Mouse (Mus musculus) hindbrain, embryonic 14.5 days (tissue): Measurements from ENCODE around the gene Lsm7. TPM values are rescaled to one million over a fixed set of nuclear protein-coding genes. Genes with fewer than 3 reads are reported as not detected.

Experiments
- ATAC-seq: fragments of 200-750 bp; cut with Nextera tagmentation; 2 replicates; pipeline ENCODE4 v1.8.0; 2017; ENCODE audit warnings: moderate number of reproducible peaks, mild to moderate bottlenecking, moderate TSS enrichment, moderate library complexity; ENCODE audit not compliant: low FRiP score
- DNase-seq: peaks from one replicate; pipeline ENCODE4 v3.0.0-alpha.2; 2015; ENCODE audit warnings: low spot score
- H3K27ac ChIP-seq: fragments of 300-500 bp; sonication (generic); 2 replicates; pipeline ENCODE4 v1.5.1; 2014; ENCODE audit warnings: mild to moderate bottlenecking, moderate library complexity
- H3K27me3 ChIP-seq: fragments of 300-500 bp; sonication (generic); 2 replicates; pipeline ENCODE4 v1.6.1; 2014; ENCODE audit warnings: mild to moderate bottlenecking, low read length, mixed read lengths; ENCODE audit not compliant: control insufficient read depth, insufficient read depth
- H3K36me3 ChIP-seq: fragments of 300-500 bp; sonication (generic); replicated peaks from 2 replicates; pipeline ENCODE4 v1.6.1; 2014; ENCODE audit not compliant: control insufficient read depth, insufficient read depth
- H3K4me1 ChIP-seq: fragments of 300-500 bp; sonication (generic); replicated peaks from 2 replicates; pipeline ENCODE4 v1.6.1; 2014; ENCODE audit warnings: antibody characterized with exemption, low read length, mixed read lengths; ENCODE audit not compliant: control insufficient read depth, insufficient read depth
- H3K4me2 ChIP-seq: fragments of 300-500 bp; sonication (generic); replicated peaks from 2 replicates; pipeline ENCODE4 v1.6.1; 2014; ENCODE audit warnings: mild to moderate bottlenecking, moderate library complexity
- H3K4me3 ChIP-seq: fragments of 300-500 bp; sonication (generic); replicated peaks from 2 replicates; pipeline ENCODE4 v1.5.1; 2014; ENCODE audit warnings: mild to moderate bottlenecking, low read length
- H3K9ac ChIP-seq: fragments of 300-500 bp; sonication (generic); 2 replicates; pipeline ENCODE4 v1.6.1; 2014
- H3K9me3 ChIP-seq: fragments of 300-500 bp; sonication (generic); 2 replicates; pipeline ENCODE4 v1.6.1; 2016; ENCODE audit warnings: low read length; ENCODE audit not compliant: control insufficient read depth
- WGBS: fragments of 180-500 bp; shearing (Covaris S2); extraction: QIAGEN DNeasy Blood & Tissue Kit; methylation state at CpG from one replicate; pipeline ENCODE4 v1.1.7; 2014; 5-methylcytosine and 5-hydroxymethylcytosine counted together
- polyA plus RNA-seq: library from polyadenylated mRNA; unstranded; fragments of >200 nt; fragmentation: Nextera tagmentation; extraction: Ambion mirVana; gene quantifications from 2 replicates; pipeline ENCODE4 v1.2.1, GENCODE M21; 2014

Gene Lsm7
- polyA plus RNA-seq, 1 experiment from 2014 or later = 287 TPM

- ATAC-seq (no peak), DNase-seq (no peak)
- H3K4me1 ChIP-seq = peaks cover 5% of the 10 kb centered on the region; the same call in 1 of the 2 replicates
- no peaks in the 10 kb centered on the region for H3K9me3 ChIP-seq
- peak overlapping the region; percentile 56 for H3K4me3 ChIP-seq
- H3K27me3 ChIP-seq = peaks cover 33% of the 10 kb centered on the region
- peak overlapping the region; percentile 75 for H3K9ac ChIP-seq
- no peaks in the 10 kb centered on the region for H3K36me3 ChIP-seq
- 9% methylated on average over 28 of the region's 32 CpGs for WGBS
- no peak overlapping the region for H3K27ac ChIP-seq
- H3K4me2 ChIP-seq = peak overlapping the region; percentile 88
These were observed 11.7 kb downstream of the Lsm7 start for GRCm38 (mm10) chr10:80843087-80843930.

GRCm38 (mm10) chr10:80842334-80842733 lies 12.7 kb downstream of the Lsm7 start:
- H3K4me2 ChIP-seq = no peak overlapping the region
- H3K27me3 ChIP-seq = peaks cover 37% of the 10 kb centered on the region
- H3K9ac ChIP-seq = no peak overlapping the region
- WGBS = 84% methylated on average over 15 of the region's 15 CpGs
- ATAC-seq (no peak), DNase-seq (no peak)
- no peak overlapping the region for H3K4me3 ChIP-seq
- peaks cover 5% of the 10 kb centered on the region; the same call in 1 of the 2 replicates for H3K4me1 ChIP-seq
- no peak overlapping the region for H3K27ac ChIP-seq
- no peaks in the 10 kb centered on the region for H3K36me3 ChIP-seq
- no peaks in the 10 kb centered on the region for H3K9me3 ChIP-seq

GRCm38 (mm10) chr10:80841685-80842084 lies 13.3 kb downstream of the Lsm7 start:
- Histone ChIP-seq H3K36me3 (no peaks in the 10 kb centered on the region), H3K27ac (no peak overlapping the region), H3K9ac (no peak overlapping the region), H3K9me3 (no peaks in the 10 kb centered on the region), H3K4me1 (peaks cover 5% of the 10 kb centered on the region; the same call in 1 of the 2 replicates), H3K27me3 (peaks cover 37% of the 10 kb centered on the region), H3K4me2 (no peak overlapping the region), H3K4me3 (no peak overlapping the region)
- 71% methylated on average over 2 of the region's 2 CpGs for WGBS
- DNase-seq (no peak), ATAC-seq (peak; percentile 14; the same call in 1 of the 2 replicates)

GRCm38 (mm10) chr10:80839848-80840247 lies 15.2 kb downstream of the Lsm7 start:
- H3K27me3 ChIP-seq = peaks cover 43% of the 10 kb centered on the region
- H3K4me2 ChIP-seq = no peak overlapping the region
- DNase-seq (no peak), ATAC-seq (no peak)
- 0 out of 2 replicates have a peak, but pooled peaks cover 6% of the 10 kb centered on the region for H3K36me3 ChIP-seq
- H3K9me3 ChIP-seq = no peaks in the 10 kb centered on the region
- WGBS = 57% methylated on average over 6 of the region's 6 CpGs
- no peak overlapping the region for H3K9ac ChIP-seq
- no peak overlapping the region for H3K4me3 ChIP-seq
- no peak overlapping the region for H3K27ac ChIP-seq
- peaks cover 5% of the 10 kb centered on the region; the same call in 1 of the 2 replicates for H3K4me1 ChIP-seq

- H3K4me1 ChIP-seq = 0 out of 2 replicates have a peak, but pooled peaks cover 2% of the 10 kb centered on the region
- ATAC-seq (no peak), DNase-seq (no peak)
- H3K4me3 ChIP-seq = no peak overlapping the region
- no peak overlapping the region for H3K27ac ChIP-seq
- H3K9ac ChIP-seq = no peak overlapping the region
- 71% methylated on average over 2 of the region's 2 CpGs for WGBS
- H3K27me3 ChIP-seq = peaks cover 44% of the 10 kb centered on the region
- H3K36me3 ChIP-seq = 0 out of 2 replicates have a peak, but pooled peaks cover 6% of the 10 kb centered on the region
- H3K4me2 ChIP-seq = no peak overlapping the region
- H3K9me3 ChIP-seq = no peaks in the 10 kb centered on the region
These were observed 16.6 kb downstream of the Lsm7 start for GRCm38 (mm10) chr10:80838346-80838912.

GRCm38 (mm10) chr10:80837827-80838226 lies 17.2 kb downstream of the Lsm7 start:
- DNase-seq (no peak), ATAC-seq (no peak)
- Histone ChIP-seq H3K9ac (no peak overlapping the region), H3K4me2 (no peak overlapping the region), H3K36me3 (0 out of 2 replicates have a peak, but pooled peaks cover 6% of the 10 kb centered on the region), H3K9me3 (no peaks in the 10 kb centered on the region), H3K27me3 (peaks cover 43% of the 10 kb centered on the region), H3K27ac (no peak overlapping the region), H3K4me3 (no peak overlapping the region), H3K4me1 (no peaks in the 10 kb centered on the region)
- 23% methylated on average over 2 of the region's 2 CpGs for WGBS

GRCm38 (mm10) chr10:80836949-80837379 lies 18.0 kb downstream of the Lsm7 start:
- H3K9ac ChIP-seq = no peak overlapping the region
- ATAC-seq (no peak), DNase-seq (no peak)
- peaks cover 36% of the 10 kb centered on the region for H3K27me3 ChIP-seq
- no peak overlapping the region for H3K4me2 ChIP-seq
- 0 out of 2 replicates have a peak, but pooled peaks cover 11% of the 10 kb centered on the region for H3K36me3 ChIP-seq
- no peak overlapping the region for H3K27ac ChIP-seq
- no peak overlapping the region for H3K4me3 ChIP-seq
- 46% methylated on average over 7 of the region's 7 CpGs for WGBS
- H3K9me3 ChIP-seq = no peaks in the 10 kb centered on the region
- H3K4me1 ChIP-seq = no peaks in the 10 kb centered on the region

- no peak overlapping the region for H3K27ac ChIP-seq
- peaks cover 17% of the 10 kb centered on the region; the same call in 1 of the 2 replicates for H3K36me3 ChIP-seq
- ATAC-seq (no peak), DNase-seq (no peak)
- peak overlapping the region; percentile 16; the same call in 1 of the 2 replicates for H3K9ac ChIP-seq
- H3K9me3 ChIP-seq = no peaks in the 10 kb centered on the region
- 38% methylated on average over 30 of the region's 30 CpGs for WGBS
- no peaks in the 10 kb centered on the region for H3K4me1 ChIP-seq
- H3K27me3 ChIP-seq = peaks cover 36% of the 10 kb centered on the region
- H3K4me2 ChIP-seq = peak overlapping the region; percentile 19
- peak overlapping the region; percentile 5; the same call in 1 of the 2 replicates for H3K4me3 ChIP-seq
These were observed 19.4 kb downstream of the Lsm7 start for GRCm38 (mm10) chr10:80835617-80836016.

- H3K4me1 ChIP-seq = peaks cover 8% of the 10 kb centered on the region
- no peaks in the 10 kb centered on the region for H3K9me3 ChIP-seq
- peaks cover 35% of the 10 kb centered on the region for H3K27me3 ChIP-seq
- no peak overlapping the region for H3K9ac ChIP-seq
- H3K4me3 ChIP-seq = no peak overlapping the region
- no peak overlapping the region for H3K27ac ChIP-seq
- DNase-seq (no peak), ATAC-seq (no peak)
- WGBS = 38% methylated on average over 7 of the region's 7 CpGs
- H3K36me3 ChIP-seq = peaks cover 33% of the 10 kb centered on the region
- H3K4me2 ChIP-seq = no peak overlapping the region
These were observed 22.2 kb downstream of the Lsm7 start for GRCm38 (mm10) chr10:80832818-80833217.
